ENCODE assay signal across 14 mouse cellular contexts in genomic region chr10:25317665-25318064, GRCm38 (mm10). TPM values are rescaled to one million over a fixed set of nuclear protein-coding genes. Genes with fewer than 3 reads are reported as not detected.
DNase-seq lines count a peak whose midpoint lies in the region; ATAC-seq lines count a peak whose summit lies in the region.
"Had no signal": no experiment of that assay in that cellular context is flagged by ENCODE, and none has a peak within 500 bp of the region (broad histone marks: within the 10 kb centered on the region; RNA-seq: fewer than 3 reads in every experiment).

No protein-coding gene starts in this region.

- intact Hi-C loops in gastrocnemius, postnatal 36 days (cut with DNase I), result no loop called here

- no peak overlapping the region for H3K9ac ChIP-seq in heart, embryonic 16.5 days (ENCODE audit: low read length)
- no peak overlapping the region for H3K9ac ChIP-seq in lung, embryonic 16.5 days (ENCODE audit: low read length)
- no peak overlapping the region for H3K9ac ChIP-seq in intestine, embryonic 15.5 days
- H3K9ac ChIP-seq: embryonic facial prominence, embryonic 15.5 days; kidney, embryonic 15.5 days had no signal

- H3K4me2 ChIP-seq in heart, embryonic 16.5 days (ENCODE audit: low read depth, low read length), result peak overlapping the region; percentile 39
- no peak overlapping the region for H3K4me2 ChIP-seq in lung, embryonic 16.5 days (ENCODE audit: low read depth, low read length)
- H3K4me2 ChIP-seq in intestine, embryonic 15.5 days (replicated peaks), result no peak overlapping the region
- H3K4me2 ChIP-seq: embryonic facial prominence, embryonic 15.5 days; kidney, embryonic 15.5 days had no signal

- H3K27ac ChIP-seq in heart, embryonic 16.5 days (ENCODE audit: low read length), result no peak overlapping the region
- no peak overlapping the region for H3K27ac ChIP-seq in lung, embryonic 16.5 days (ENCODE audit: low read length)
- no peak overlapping the region for H3K27ac ChIP-seq in intestine, embryonic 15.5 days
- H3K27ac ChIP-seq: embryonic facial prominence, embryonic 15.5 days; forebrain, embryonic 10.5 days; kidney, embryonic 15.5 days had no signal

- no peaks in the 10 kb centered on the region for H3K36me3 ChIP-seq in heart, embryonic 16.5 days (ENCODE audit: control insufficient read depth, insufficient read depth)
- no peaks in the 10 kb centered on the region for H3K36me3 ChIP-seq in lung, embryonic 16.5 days (ENCODE audit: control insufficient read depth, insufficient read depth, low read length)
- no peaks in the 10 kb centered on the region for H3K36me3 ChIP-seq in intestine, embryonic 15.5 days
- H3K36me3 ChIP-seq: embryonic facial prominence, embryonic 15.5 days; forebrain, embryonic 10.5 days; kidney, embryonic 15.5 days had no signal

- H3K4me1 ChIP-seq in heart, embryonic 16.5 days (ENCODE audit: control insufficient read depth, insufficient read depth, low read length), result peaks cover 12% of the 10 kb centered on the region
- H3K4me1 ChIP-seq in lung, embryonic 16.5 days (replicated peaks; ENCODE audit: control insufficient read depth, insufficient read depth, low read length), result peaks cover 12% of the 10 kb centered on the region
- no peaks in the 10 kb centered on the region for H3K4me1 ChIP-seq in intestine, embryonic 15.5 days (replicated peaks)
- H3K4me1 ChIP-seq: embryonic facial prominence, embryonic 15.5 days; kidney, embryonic 15.5 days had no signal

- DNase-seq in heart, postnatal 4 days, result no peak
- no peak for DNase-seq in lung, postnatal 10 days
- DNase-seq in lung, postnatal 25 days (ENCODE audit: low spot score), result peak; percentile 38
- no peak for DNase-seq in gastrocnemius, postnatal 36 days
- DNase-seq: cerebellum, adult 11 months; cerebellum, postnatal 14 days; embryo, embryonic 11 days; thymus, postnatal 14 days had no signal

- no peak overlapping the region for H3K4me3 ChIP-seq in heart, embryonic 16.5 days (ENCODE audit: low read length)
- H3K4me3 ChIP-seq in lung, embryonic 16.5 days (ENCODE audit: low read length), result no peak overlapping the region
- no peak overlapping the region for H3K4me3 ChIP-seq in intestine, embryonic 15.5 days (replicated peaks)
- H3K4me3 ChIP-seq: embryonic facial prominence, embryonic 15.5 days; forebrain, embryonic 10.5 days; kidney, embryonic 15.5 days had no signal

- ATAC-seq in heart, embryonic 16.5 days (replicated peaks; ENCODE audit: extremely low read depth, insufficient read depth, low FRiP score), result no peak
- ATAC-seq in lung, embryonic 16.5 days (ENCODE audit: low read depth), result peak; percentile 66
- peak; percentile 66 for ATAC-seq in intestine, embryonic 15.5 days

- no peaks in the 10 kb centered on the region for H3K9me3 ChIP-seq in heart, embryonic 16.5 days (replicated peaks; ENCODE audit: control insufficient read depth, low read length)
- no peaks in the 10 kb centered on the region for H3K9me3 ChIP-seq in lung, embryonic 16.5 days (ENCODE audit: control insufficient read depth, low read length)
- H3K9me3 ChIP-seq in intestine, embryonic 15.5 days, result no peaks in the 10 kb centered on the region
- H3K9me3 ChIP-seq: embryonic facial prominence, embryonic 15.5 days; forebrain, embryonic 10.5 days; kidney, embryonic 15.5 days had no signal

- H3K27me3 ChIP-seq in heart, embryonic 16.5 days (ENCODE audit: control insufficient read depth, insufficient read depth, low read length), result no peaks in the 10 kb centered on the region
- H3K27me3 ChIP-seq in lung, embryonic 16.5 days (ENCODE audit: control insufficient read depth, insufficient read depth, low read depth, low read length), result no peaks in the 10 kb centered on the region
- H3K27me3 ChIP-seq in intestine, embryonic 15.5 days (replicated peaks), result no peaks in the 10 kb centered on the region
- H3K27me3 ChIP-seq: embryonic facial prominence, embryonic 15.5 days; kidney, embryonic 15.5 days had no signal

RNA-seq across cellular contexts. Expression of gene Akap7, which starts 10.0 kb away (rescaled TPM):
- polyA plus RNA-seq in heart, embryonic 16.5 days (2015; fragmentation: Nextera tagmentation; extraction: Ambion mirVana), result 23.9 and 26.9 TPM in 2 replicates
- 10 to 100 TPM; 48.1 to 52.5 TPM for total RNA-seq in heart, postnatal 4 days (2021)
- polyA plus RNA-seq in lung, embryonic 16.5 days (2015; fragmentation: Nextera tagmentation; extraction: Ambion mirVana), result 18.9 and 20.1 TPM in 2 replicates
- 41.9 and 45.6 TPM in 2 replicates for polyA plus RNA-seq in intestine, embryonic 15.5 days (2015; fragmentation: Nextera tagmentation; extraction: Ambion mirVana)
- 10 to 100 TPM; 18.6 to 23.3 TPM for total RNA-seq in gastrocnemius, postnatal 36 days (2021)

RNA-seq across cellular contexts. Expression of gene Epb41l2, which starts 41.9 kb away (rescaled TPM):
- polyA plus RNA-seq in heart, embryonic 16.5 days (2015; fragmentation: Nextera tagmentation; extraction: Ambion mirVana), result 49.8 and 52.1 TPM in 2 replicates
- total RNA-seq in heart, postnatal 4 days (2021), result 10 to 100 TPM; 90.5 to 91.5 TPM
- 84.4 and 95.3 TPM in 2 replicates for polyA plus RNA-seq in lung, embryonic 16.5 days (2015; fragmentation: Nextera tagmentation; extraction: Ambion mirVana)
- 40.1 and 42.1 TPM in 2 replicates for polyA plus RNA-seq in intestine, embryonic 15.5 days (2015; fragmentation: Nextera tagmentation; extraction: Ambion mirVana)
- total RNA-seq in gastrocnemius, postnatal 36 days (2021), result 10 to 100 TPM; 27.2 to 32.6 TPM
